Mouse (Mus musculus): ENCODE data around the gene Pfpl.

- TF ChIP-seq POLR2A (IDR thresholded peaks at IDR 0.05; ENCODE audit: insufficient read depth, low read depth, low read length) (no peak), CTCF (IDR thresholded peaks at IDR 0.05; ENCODE audit: insufficient read depth, low read depth, low read length) (no peak)
Observed at GRCm38 (mm10) chr19:12386979-12387378, 40.7 kb upstream of the Pfpl start, which contains the start of gene Olfr1440.

Data from olfactory bulb, adult 2 months (tissue).